Mouse (Mus musculus) adrenal gland (tissue): ENCODE measurements around the gene Retreg1.
"Not testable (repeated sequence)": the region's sequence is repeated elsewhere in the genome, so short reads cannot be mapped to it uniquely, and the experiment has no call there.

Experiments used
- intact Hi-C: fragments of 180-260 bp; cut with DNase I; formaldehyde crosslinking; loops from one replicate; pipeline ENCODE4 v1.15.1; 2025
- microRNA-seq, 2 experiments: library from miRNA; unstranded; fragments of <30 nt; microRNA quantifications; one replicate each; pipeline ENCODE4; 2019

Gene Retreg1

GRCm38 (mm10) chr15:25984734-25985492, 141.9 kb downstream of the Retreg1 start:
- intact Hi-C loops, result no loop called here

- intact Hi-C loops, result no loop called here
Observed at GRCm38 (mm10) chr15:25992992-25993727, 150.2 kb downstream of the Retreg1 start.

GRCm38 (mm10) chr15:25995521-25995920, 152.5 kb downstream of the Retreg1 start:
- intact Hi-C loops, result loop anchor here (2.0 kb wide), 1 partner anchor 331 kb away; no protein-coding TSS in a partner anchor

DNA sequence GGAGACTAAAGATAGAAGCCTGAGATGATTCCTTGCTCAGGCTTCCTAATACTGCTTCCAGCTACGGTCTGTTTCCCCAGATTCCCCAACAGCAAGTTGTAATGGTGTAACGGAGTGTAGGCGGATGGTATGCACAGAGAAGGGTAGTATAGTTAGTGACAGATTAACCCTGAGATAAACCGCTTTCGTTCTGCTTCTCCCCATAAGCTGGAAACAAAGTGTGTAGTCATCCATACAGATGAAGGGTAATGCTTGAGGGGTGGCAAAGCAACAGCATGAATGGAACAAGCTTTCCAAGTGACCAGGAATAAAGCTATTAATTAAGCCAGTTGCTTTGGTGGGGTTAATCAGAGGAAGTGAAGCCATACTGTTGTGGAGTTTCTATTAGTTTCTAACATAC, 156.6 kb downstream of the Retreg1 start:
- intact Hi-C loops, result not testable (repeated sequence)

- intact Hi-C loops, result no loop called here
Observed at GRCm38 (mm10) chr15:26008621-26009020, 165.6 kb downstream of the Retreg1 start.

- intact Hi-C loops, result no loop called here
Observed at GRCm38 (mm10) chr15:26012891-26013290, 169.9 kb downstream of the Retreg1 start.

- intact Hi-C loops, result no loop called here
Observed at GRCm38 (mm10) chr15:26015979-26016665, 173.1 kb downstream of the Retreg1 start.

GRCm38 (mm10) chr15:26021721-26022120, 178.7 kb downstream of the Retreg1 start:
- intact Hi-C loops, result no loop called here

- intact Hi-C loops, result no loop called here
Observed at GRCm38 (mm10) chr15:26022636-26023035, 179.7 kb downstream of the Retreg1 start.

Small RNA genes within 50 kb of the gene (microRNA-seq; reads per million reads assigned to microRNA genes)
- 0.34 to 1.5 reads per million in 2 experiments for gene Mir7212
